Mouse (Mus musculus): ENCODE results near the gene Gm17359. TPM values are rescaled to one million over a fixed set of nuclear protein-coding genes. Genes with fewer than 3 reads are reported as not detected.

The Gm17359 gene
- polyA plus RNA-seq, 1 experiment from 2014 or later, result not detected

DNA sequence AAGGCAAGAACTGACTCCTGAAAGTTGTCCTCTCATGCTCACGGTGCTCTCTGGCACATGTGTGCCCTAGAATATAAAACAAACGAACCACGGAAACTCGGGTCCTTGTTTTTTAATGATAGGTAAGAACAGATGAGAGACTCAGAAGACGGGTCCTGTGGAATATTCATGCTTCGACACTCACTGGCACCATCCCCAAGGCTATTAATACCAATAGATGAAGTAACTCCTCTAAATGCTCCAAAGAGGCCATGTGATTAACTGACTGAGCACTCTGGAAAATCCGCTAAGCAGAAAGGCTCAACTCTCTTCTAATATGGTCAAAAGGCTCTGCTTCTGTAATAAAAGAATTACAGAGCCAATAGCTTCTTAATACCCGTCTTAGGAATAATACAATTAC, 157.6 kb downstream of the Gm17359 start:
- Histone ChIP-seq H3K4me3 (no peak overlapping the region), H3K4me2 (no peak overlapping the region), H3K4me1 (replicated peaks) (no peaks in the 10 kb centered on the region), H3K27ac (replicated peaks) (no peak overlapping the region), H3K9ac (no peak overlapping the region), H3K9me3 (no peaks in the 10 kb centered on the region), H3K36me3 (peaks cover 19% of the 10 kb centered on the region), H3K27me3 (no peaks in the 10 kb centered on the region)
- no peak for ATAC-seq (ENCODE audit: low FRiP score, low read depth)
- WGBS, result 86% methylated on average over 8 of the region's 8 CpGs

DNA sequence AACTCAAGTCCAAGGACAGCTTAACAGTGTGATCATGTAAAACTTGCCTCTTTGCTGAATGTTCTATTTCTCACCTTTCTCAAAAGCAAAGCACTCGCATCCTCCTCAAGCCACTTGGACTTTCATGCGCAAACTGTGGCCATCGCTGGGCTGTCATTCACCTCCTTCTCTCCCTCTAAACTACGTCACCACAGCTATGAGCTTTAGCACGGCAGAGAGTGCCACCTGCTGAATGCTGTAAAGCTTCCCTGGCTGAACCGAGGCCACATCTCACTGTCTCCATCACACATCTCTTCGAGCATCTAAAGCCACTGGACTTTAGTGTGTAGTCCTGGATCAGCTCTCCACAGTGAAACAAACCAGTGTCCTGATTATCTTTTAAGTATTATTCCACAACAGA, 158.7 kb downstream of the Gm17359 start:
- no peak overlapping the region for H3K4me2 ChIP-seq
- no peaks in the 10 kb centered on the region for H3K9me3 ChIP-seq
- no peaks in the 10 kb centered on the region for H3K4me1 ChIP-seq (replicated peaks)
- H3K27ac ChIP-seq (replicated peaks), result no peak overlapping the region
- H3K9ac ChIP-seq, result no peak overlapping the region
- H3K27me3 ChIP-seq, result no peaks in the 10 kb centered on the region
- H3K36me3 ChIP-seq, result peaks cover 24% of the 10 kb centered on the region
- H3K4me3 ChIP-seq, result no peak overlapping the region
- 78% methylated on average over 7 of the region's 7 CpGs for WGBS
- ATAC-seq (ENCODE audit: low FRiP score, low read depth), result no peak

DNA sequence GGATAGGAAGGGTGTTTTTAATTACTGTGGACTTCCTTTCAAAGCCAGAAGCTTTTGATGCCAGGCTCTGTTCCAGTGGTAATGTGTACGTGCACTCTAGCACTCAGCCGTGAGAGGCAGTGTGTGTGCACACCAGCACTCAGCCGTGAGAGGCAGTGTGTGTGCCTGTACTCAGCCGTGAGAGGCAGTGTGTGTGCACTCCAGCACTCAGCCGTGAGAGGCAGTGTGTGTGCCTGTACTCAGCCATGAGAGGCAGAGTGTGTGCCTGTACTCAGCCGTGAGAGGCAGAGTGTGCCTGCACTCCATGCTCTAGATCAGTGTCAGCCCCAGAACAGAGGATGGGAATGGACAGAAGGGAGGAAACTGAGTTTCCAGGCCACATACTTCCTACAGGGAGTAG, 160.2 kb downstream of the Gm17359 start:
- H3K36me3 ChIP-seq, result peaks cover 24% of the 10 kb centered on the region
- H3K9ac ChIP-seq, result no peak overlapping the region
- no peak overlapping the region for H3K4me2 ChIP-seq
- no peaks in the 10 kb centered on the region for H3K9me3 ChIP-seq
- no peak for ATAC-seq (ENCODE audit: low FRiP score, low read depth)
- H3K27me3 ChIP-seq, result no peaks in the 10 kb centered on the region
- H3K4me1 ChIP-seq (replicated peaks), result no peaks in the 10 kb centered on the region
- WGBS, result 86% methylated on average over 6 of the region's 6 CpGs
- no peak overlapping the region for H3K4me3 ChIP-seq
- no peak overlapping the region for H3K27ac ChIP-seq (replicated peaks)

DNA sequence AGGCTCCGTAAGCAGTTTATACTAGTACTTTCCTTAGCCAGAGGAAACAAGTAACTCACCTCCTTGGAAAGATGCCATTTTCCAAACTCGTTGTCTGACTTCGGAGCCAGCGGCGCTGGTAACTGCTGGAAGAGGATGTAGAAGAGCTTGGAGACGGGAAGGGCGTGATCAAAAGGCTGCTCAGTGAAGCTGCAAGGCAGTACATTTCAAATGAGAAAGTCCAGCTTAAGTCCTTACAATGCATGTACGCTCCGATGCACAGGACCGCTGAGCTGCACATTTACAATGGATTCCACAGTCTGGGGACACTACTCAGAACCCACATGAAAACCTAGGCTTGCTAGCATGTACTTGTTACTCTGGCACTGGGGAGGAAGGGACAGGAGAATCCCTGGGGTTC, 163.8 kb downstream of the Gm17359 start:
- H3K27me3 ChIP-seq, result no peaks in the 10 kb centered on the region
- WGBS, result 33% methylated on average over 10 of the region's 10 CpGs
- H3K9me3 ChIP-seq, result no peaks in the 10 kb centered on the region
- H3K9ac ChIP-seq, result no peak overlapping the region
- H3K4me2 ChIP-seq, result no peak overlapping the region
- H3K4me3 ChIP-seq, result no peak overlapping the region
- ATAC-seq (ENCODE audit: low FRiP score, low read depth), result no peak
- no peaks in the 10 kb centered on the region for H3K4me1 ChIP-seq (replicated peaks)
- peaks cover 14% of the 10 kb centered on the region for H3K36me3 ChIP-seq
- no peak overlapping the region for H3K27ac ChIP-seq (replicated peaks)

DNA sequence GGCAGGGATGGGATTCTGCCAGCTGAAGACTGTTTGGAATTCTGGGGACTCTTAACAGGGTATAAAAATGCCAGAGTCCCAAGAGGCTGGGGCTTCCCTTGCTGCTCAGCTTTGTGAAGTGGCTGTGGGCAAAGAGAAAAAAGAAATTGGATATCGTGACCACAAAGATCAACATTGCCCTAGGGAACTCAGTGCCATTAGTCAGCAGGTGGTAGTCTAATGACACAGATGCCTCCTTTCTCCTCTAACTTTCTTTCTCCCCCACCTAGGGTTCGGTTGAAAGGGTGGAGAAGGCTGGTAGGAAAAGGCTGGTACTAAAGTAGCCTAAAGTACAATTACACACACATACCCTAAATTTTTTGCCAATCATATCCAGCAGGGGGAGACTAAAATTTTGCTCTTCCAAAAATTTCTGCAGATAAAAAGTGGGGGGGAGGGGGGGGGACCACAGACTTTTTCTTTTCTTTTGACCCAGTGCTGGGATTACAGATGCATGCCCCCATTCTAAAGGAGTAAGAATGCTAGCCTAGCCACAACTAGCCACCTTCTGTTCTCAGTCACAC, 164.8 kb downstream of the Gm17359 start:
- no peak for ATAC-seq (ENCODE audit: low FRiP score, low read depth)
- H3K4me3 ChIP-seq, result no peak overlapping the region
- H3K9me3 ChIP-seq, result no peaks in the 10 kb centered on the region
- WGBS, result 68% methylated on average over 2 of the region's 2 CpGs
- H3K27me3 ChIP-seq, result no peaks in the 10 kb centered on the region
- H3K4me1 ChIP-seq (replicated peaks), result no peaks in the 10 kb centered on the region
- H3K9ac ChIP-seq, result no peak overlapping the region
- no peak overlapping the region for H3K27ac ChIP-seq (replicated peaks)
- H3K4me2 ChIP-seq, result no peak overlapping the region
- H3K36me3 ChIP-seq, result peaks cover 19% of the 10 kb centered on the region

Other genes with a start within 250 kb of the Gm17359 start
- 13.0 and 13.5 TPM in 2 replicates for gene Rapgef2, start 50.1 kb upstream of the Gm17359 start, polyA plus RNA-seq (2015; fragmentation: Nextera tagmentation; extraction: Ambion mirVana)
- 7.1 and 7.8 TPM in 2 replicates for gene Fnip2, start 231.1 kb downstream of the Gm17359 start, polyA plus RNA-seq (2015; fragmentation: Nextera tagmentation; extraction: Ambion mirVana)

All from hindbrain, embryonic 15.5 days (tissue).